Mouse (Mus musculus) myocyte (in vitro differentiated cells): ENCODE measurements at regions not wholly inside any gene's neighbourhood (a gene's known extent, or its start where the extent isn't known, plus 50 kb on each side); places are given as distances from the start of the nearest gene placed in this dataset.

ENCODE experiments used
- CEBPB ChIP-seq: IDR thresholded peaks from 2 replicates; pipeline ENCODE4 v1.6.1; 2011; ENCODE audit warnings: mild to moderate bottlenecking, moderate library complexity; ENCODE audit not compliant: poor library complexity, insufficient read depth, severe bottlenecking
- E2F4 ChIP-seq: IDR thresholded peaks from one replicate; pipeline ENCODE4 v1.6.1; 2011; ENCODE audit warnings: mild to moderate bottlenecking, control low read depth, moderate library complexity; ENCODE audit not compliant: insufficient read depth
- MAX ChIP-seq: IDR thresholded peaks from one replicate; pipeline ENCODE4 v1.6.1; 2011; ENCODE audit warnings: low read depth, mild to moderate bottlenecking, control low read depth
- MYOG ChIP-seq, 3 experiments: IDR thresholded peaks; one replicate each; pipeline ENCODE4 v1.6.1; 2011; ENCODE audit warnings: control low read depth in 2 of 3, low read depth in 2 of 3, mild to moderate bottlenecking in 2 of 3; ENCODE audit not compliant: insufficient read length in 2 of 3, control insufficient read depth in 1 of 3, insufficient read depth in 1 of 3
- POLR2A ChIP-seq: IDR thresholded peaks from one replicate; pipeline ENCODE4 v1.6.1; 2011; ENCODE audit warnings: low read depth, mild to moderate bottlenecking, control low read depth, moderate library complexity; ENCODE audit not compliant: insufficient read length
- POLR2AphosphoS2 ChIP-seq: IDR thresholded peaks from one replicate; pipeline ENCODE4 v1.6.1; 2011; ENCODE audit warnings: low read depth, control low read depth; ENCODE audit not compliant: insufficient read length
- REST ChIP-seq: IDR thresholded peaks from one replicate; pipeline ENCODE4 v1.6.1; 2011; ENCODE audit warnings: mild to moderate bottlenecking, control low read depth, moderate library complexity; ENCODE audit not compliant: insufficient read depth, insufficient read length
- SRF ChIP-seq: IDR thresholded peaks from one replicate; pipeline ENCODE4 v1.6.1; 2011; ENCODE audit warnings: low read depth; ENCODE audit not compliant: control insufficient read depth, insufficient read length
- TCF12 ChIP-seq: IDR thresholded peaks from one replicate; pipeline ENCODE4 v1.6.1; 2011; ENCODE audit warnings: mild to moderate bottlenecking, control low read depth; ENCODE audit not compliant: poor library complexity, insufficient read depth, severe bottlenecking
- USF1 ChIP-seq: IDR thresholded peaks from one replicate; pipeline ENCODE4 v1.6.1; 2011; ENCODE audit warnings: low read depth, mild to moderate bottlenecking, control low read depth, moderate library complexity

GRCm38 (mm10) chr1:137901996-137902395 lies 273.5 kb downstream of the Ptprc start:
- no peak for TF ChIP-seq POLR2AphosphoS2
- TF ChIP-seq POLR2A: no peak
- no peak for TF ChIP-seq MAX
- no peak for TF ChIP-seq USF1
- no peak for TF ChIP-seq E2F4
- no peak for TF ChIP-seq REST
- TF ChIP-seq CEBPB: no peak
- no peak for TF ChIP-seq MYOG (IDR thresholded peaks at IDR 0.05; ENCODE audit: control insufficient read depth in 1 of 3, insufficient read depth in 1 of 3, insufficient read length in 2 of 3, low read depth in 2 of 3)
- no peak for TF ChIP-seq TCF12
- TF ChIP-seq SRF: no peak
